Mouse (Mus musculus): ENCODE data around the gene Vmn1r104. TPM values are rescaled to one million over a fixed set of nuclear protein-coding genes. Genes with fewer than 3 reads are reported as not detected.
"Not testable (repeated sequence)": the region's sequence is repeated elsewhere in the genome, so short reads cannot be mapped to it uniquely, and the experiment has no call there.

The Vmn1r104 gene
- polyA plus RNA-seq (2015; fragmentation: Nextera tagmentation; extraction: Ambion mirVana) = not detected in 2 replicates

DNA sequence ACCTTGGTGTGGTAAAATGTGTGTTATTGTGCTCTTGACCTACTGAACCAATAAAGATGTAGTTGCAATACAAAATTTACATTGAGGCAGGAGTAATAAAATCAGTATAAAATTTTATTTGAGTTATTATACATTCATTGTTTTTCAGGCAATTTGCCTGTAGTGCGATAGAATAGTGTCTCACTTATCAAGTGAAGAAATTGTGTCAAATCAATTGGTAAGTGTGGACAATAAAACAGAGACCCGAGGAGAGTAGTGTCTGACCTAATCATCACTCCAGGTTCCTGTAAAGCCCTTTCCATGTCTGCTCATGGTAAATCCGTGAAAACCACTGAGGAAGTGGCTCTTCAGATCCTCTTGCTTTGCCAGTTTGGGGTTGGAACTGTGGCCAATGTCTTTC, at the start of gene Vmn1r104:
Gene Vmn1r104, plus strand, starts transcription at position 301 of the 400 bp plus-strand sequence.
- WGBS = no CpG with 5 or more reads among the region's 3 CpGs
- not testable (repeated sequence) for H3K27me3 ChIP-seq (replicated peaks); H3K27ac ChIP-seq; H3K4me1 ChIP-seq; ATAC-seq (ENCODE audit: insufficient read depth, low FRiP score, low read depth); H3K4me2 ChIP-seq; H3K4me3 ChIP-seq (replicated peaks); H3K36me3 ChIP-seq; H3K9me3 ChIP-seq; H3K9ac ChIP-seq

DNA sequence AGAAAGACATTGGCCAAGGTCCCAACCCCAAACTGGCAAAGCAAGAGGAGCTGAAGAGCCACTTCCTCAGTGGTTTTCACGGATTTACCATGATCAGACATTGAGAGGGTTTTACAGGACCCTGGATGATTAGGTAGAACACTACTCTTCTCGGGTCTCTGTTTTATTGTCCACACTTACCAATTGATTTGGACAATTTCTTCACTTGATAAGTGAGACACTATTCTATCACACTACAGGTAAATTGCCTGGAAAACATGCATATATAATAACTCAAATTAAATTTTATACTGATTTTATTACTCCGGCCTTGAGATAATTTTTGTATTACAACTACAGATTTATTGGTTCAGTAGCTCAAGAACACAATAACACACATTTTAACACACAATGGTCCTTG, 23.2 kb upstream of the Vmn1r104 start, which contains the start of gene Vmn1r103:
Gene Vmn1r103, minus strand, starts transcription at position 101 of the 400 bp plus-strand sequence.
- not testable (repeated sequence) for H3K36me3 ChIP-seq; H3K9me3 ChIP-seq; H3K4me2 ChIP-seq; H3K27me3 ChIP-seq (replicated peaks); H3K4me1 ChIP-seq; ATAC-seq (ENCODE audit: insufficient read depth, low FRiP score, low read depth); H3K9ac ChIP-seq; H3K4me3 ChIP-seq (replicated peaks); H3K27ac ChIP-seq
- WGBS = no CpG with 5 or more reads among the region's 3 CpGs

DNA sequence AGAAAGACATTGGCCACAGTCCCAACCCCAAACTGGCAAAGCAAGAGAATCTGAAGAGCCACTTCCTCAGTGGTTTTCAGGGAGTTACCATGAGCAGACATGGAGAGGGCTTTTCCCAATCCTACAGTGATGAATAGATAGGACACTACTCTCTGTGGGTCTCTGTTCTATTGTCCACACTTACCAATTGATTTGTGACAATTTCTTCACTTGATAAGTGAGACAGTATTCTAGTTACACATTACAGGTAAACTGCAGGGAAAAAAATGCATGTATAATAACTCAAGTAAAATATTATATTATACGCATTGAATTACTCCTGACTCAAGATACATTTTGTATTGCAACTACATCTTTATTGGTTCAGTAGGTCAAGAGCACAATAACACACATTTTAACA, 12.0 kb downstream of the Vmn1r104 start, which contains the start of gene Gm5726:
Gene Gm5726, minus strand, starts transcription at position 101 of the 400 bp plus-strand sequence.
- ATAC-seq (ENCODE audit: insufficient read depth, low FRiP score, low read depth); H3K9ac ChIP-seq; H3K9me3 ChIP-seq; H3K27me3 ChIP-seq (replicated peaks); H3K4me1 ChIP-seq; H3K27ac ChIP-seq; H3K4me3 ChIP-seq (replicated peaks); H3K4me2 ChIP-seq; H3K36me3 ChIP-seq: not testable (repeated sequence)
- no CpG with 5 or more reads among the region's 1 CpGs for WGBS

GRCm38 (mm10) chr7:20576141-20576540, 42.5 kb downstream of the Vmn1r104 start, which contains the start of gene Gm4141:
TSS of gene Gm4141 (minus strand) at chr7:20576241.
- H3K27me3 ChIP-seq (replicated peaks); H3K9ac ChIP-seq; ATAC-seq (ENCODE audit: insufficient read depth, low FRiP score, low read depth); H3K4me1 ChIP-seq; H3K4me3 ChIP-seq (replicated peaks); H3K36me3 ChIP-seq; H3K9me3 ChIP-seq; H3K4me2 ChIP-seq; H3K27ac ChIP-seq: not testable (repeated sequence)
- WGBS = no CpG with 5 or more reads among the region's 3 CpGs

Other genes starting within 250 kb of the Vmn1r104 start
- gene Gm4133, start 199.8 kb upstream of the Vmn1r104 start, polyA plus RNA-seq (2015; fragmentation: Nextera tagmentation; extraction: Ambion mirVana) = not detected in 2 replicates
- gene Gm5728, start 158.4 kb upstream of the Vmn1r104 start, polyA plus RNA-seq (2015; fragmentation: Nextera tagmentation; extraction: Ambion mirVana) = not detected in 2 replicates
- not detected in 2 replicates for gene Vmn1r100, start 115.9 kb upstream of the Vmn1r104 start, polyA plus RNA-seq (2015; fragmentation: Nextera tagmentation; extraction: Ambion mirVana)
- gene Vmn1r101, start 91.2 kb upstream of the Vmn1r104 start, polyA plus RNA-seq (2015; fragmentation: Nextera tagmentation; extraction: Ambion mirVana) = not detected in 2 replicates
- not detected in 2 replicates for gene Gm10670, start 58.9 kb upstream of the Vmn1r104 start, polyA plus RNA-seq (2015; fragmentation: Nextera tagmentation; extraction: Ambion mirVana)
- gene Vmn1r103, start 23.3 kb upstream of the Vmn1r104 start, polyA plus RNA-seq (2015; fragmentation: Nextera tagmentation; extraction: Ambion mirVana) = not detected in 2 replicates
- not detected in 2 replicates for gene Gm5726, start 11.9 kb downstream of the Vmn1r104 start, polyA plus RNA-seq (2015; fragmentation: Nextera tagmentation; extraction: Ambion mirVana)
- gene Gm4141, start 42.4 kb downstream of the Vmn1r104 start, polyA plus RNA-seq (2015; fragmentation: Nextera tagmentation; extraction: Ambion mirVana) = not detected in 2 replicates
- not detected in 2 replicates for gene Gm4513, start 65.2 kb downstream of the Vmn1r104 start, polyA plus RNA-seq (2015; fragmentation: Nextera tagmentation; extraction: Ambion mirVana)
- not detected in 2 replicates for gene Vmn1r107, start 135.1 kb downstream of the Vmn1r104 start, polyA plus RNA-seq (2015; fragmentation: Nextera tagmentation; extraction: Ambion mirVana)
- not detected in 2 replicates for gene Vmn1r111, start 169.4 kb downstream of the Vmn1r104 start, polyA plus RNA-seq (2015; fragmentation: Nextera tagmentation; extraction: Ambion mirVana)
- not detected in 2 replicates for gene Gm10668, start 196.8 kb downstream of the Vmn1r104 start, polyA plus RNA-seq (2015; fragmentation: Nextera tagmentation; extraction: Ambion mirVana)
- not detected in 2 replicates for gene Vmn1r112, start 237.3 kb downstream of the Vmn1r104 start, polyA plus RNA-seq (2015; fragmentation: Nextera tagmentation; extraction: Ambion mirVana)